Mouse (Mus musculus) lung, postnatal 0 days (tissue): ENCODE measurements at regions not wholly inside any gene's neighbourhood (a gene's known extent, or its start where the extent isn't known, plus 50 kb on each side); places are given as distances from the start of the nearest gene placed in this dataset.
A peak's percentile ranks its signal among the peaks of the same experiment; 100 is the strongest.

Experiments
- ATAC-seq: fragments of 200-750 bp; cut with Nextera tagmentation; 2 replicates; pipeline ENCODE4 v1.8.0; 2017; ENCODE audit warnings: moderate library complexity
- DNase-seq: peaks from one replicate; pipeline ENCODE4 v3.0.0-alpha.2; 2016; ENCODE audit warnings: low spot score
- H3K27ac ChIP-seq: fragments of 300-500 bp; sonication (generic); 2 replicates; pipeline ENCODE4 v1.5.1; 2014; ENCODE audit warnings: antibody characterized with exemption, mild to moderate bottlenecking, low read length, mixed read lengths
- H3K27me3 ChIP-seq: fragments of 300-500 bp; sonication (generic); replicated peaks from 2 replicates; pipeline ENCODE4 v1.6.1; 2014; ENCODE audit warnings: low read length, mixed read lengths; ENCODE audit not compliant: insufficient read depth
- H3K36me3 ChIP-seq: fragments of 300-500 bp; sonication (generic); 2 replicates; pipeline ENCODE4 v1.6.1; 2014; ENCODE audit warnings: low read length, mixed read lengths; ENCODE audit not compliant: insufficient read depth
- H3K4me1 ChIP-seq: fragments of 300-500 bp; sonication (generic); 2 replicates; pipeline ENCODE4 v1.6.1; 2014; ENCODE audit warnings: antibody characterized with exemption, low read depth, low read length, mixed read lengths; ENCODE audit not compliant: insufficient read depth
- H3K4me2 ChIP-seq: fragments of 300-500 bp; sonication (generic); replicated peaks from 2 replicates; pipeline ENCODE4 v1.6.1; 2014; ENCODE audit warnings: low read depth, mild to moderate bottlenecking, low read length, moderate library complexity, mixed read lengths
- H3K4me3 ChIP-seq: fragments of 300-500 bp; sonication (generic); 2 replicates; pipeline ENCODE4 v1.5.1; 2014; ENCODE audit warnings: low read depth, low read length
- H3K9ac ChIP-seq: fragments of 300-500 bp; sonication (generic); replicated peaks from 2 replicates; pipeline ENCODE4 v1.6.1; 2014; ENCODE audit warnings: low read depth, mild to moderate bottlenecking
- H3K9me3 ChIP-seq: fragments of 300-500 bp; sonication (generic); 2 replicates; pipeline ENCODE4 v1.6.1; 2016; ENCODE audit warnings: low read length, mixed read lengths
- CTCF ChIP-seq: IDR thresholded peaks from 2 replicates; pipeline ENCODE4 v1.5.1; 2016; ENCODE audit warnings: antibody characterized with exemption, mild to moderate bottlenecking
- EP300 ChIP-seq: IDR thresholded peaks from 2 replicates; pipeline ENCODE4 v1.6.1; 2016; ENCODE audit warnings: antibody characterized with exemption, mild to moderate bottlenecking, control low read depth
- WGBS: fragments of 180-500 bp; shearing (Covaris S2); extraction: QIAGEN DNeasy Blood & Tissue Kit; methylation state at CpG from one replicate; pipeline ENCODE4 v1.1.7; 2014; 5-methylcytosine and 5-hydroxymethylcytosine counted together

DNA sequence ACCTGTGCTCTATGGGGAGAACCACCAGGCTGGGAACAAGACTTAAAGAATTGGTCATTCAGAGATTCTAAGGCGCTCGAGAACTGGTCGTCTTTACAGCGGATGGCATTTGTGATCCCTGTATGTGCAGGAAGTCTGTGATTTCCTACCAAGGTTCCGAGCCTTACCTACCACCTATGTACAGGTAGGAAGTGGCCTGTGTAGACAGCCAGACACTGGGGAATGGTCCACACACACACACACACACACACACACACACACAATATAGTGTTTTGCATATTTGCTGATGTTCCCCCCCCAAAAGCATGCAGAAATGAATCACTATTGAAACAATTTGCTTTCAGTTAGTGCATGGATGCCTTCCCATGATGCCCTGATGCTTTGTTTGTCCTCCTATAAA, 307.1 kb upstream of the Hnrnpa3 start:
- H3K27me3 ChIP-seq, result no peaks in the 10 kb centered on the region
- no peak overlapping the region for H3K27ac ChIP-seq
- DNase-seq (no peak), ATAC-seq (no peak)
- H3K4me2 ChIP-seq, result no peak overlapping the region
- no peaks in the 10 kb centered on the region for H3K36me3 ChIP-seq
- no peak overlapping the region for H3K9ac ChIP-seq
- 93% methylated on average over 5 of the region's 5 CpGs for WGBS
- H3K4me3 ChIP-seq, result no peak overlapping the region
- no peaks in the 10 kb centered on the region for H3K4me1 ChIP-seq
- H3K9me3 ChIP-seq, result no peaks in the 10 kb centered on the region
- TF ChIP-seq EP300 (no peak), CTCF (no peak)

- Histone ChIP-seq H3K4me2 (no peak overlapping the region), H3K4me3 (no peak overlapping the region), H3K27me3 (no peaks in the 10 kb centered on the region), H3K9ac (no peak overlapping the region), H3K27ac (no peak overlapping the region), H3K9me3 (no peaks in the 10 kb centered on the region), H3K4me1 (no peaks in the 10 kb centered on the region), H3K36me3 (no peaks in the 10 kb centered on the region)
- TF ChIP-seq CTCF (no peak), EP300 (no peak)
- WGBS, result 93% methylated on average over 4 of the region's 4 CpGs
- no peak for ATAC-seq
- DNase-seq, result no peak
These were observed 306.5 kb upstream of the Hnrnpa3 start for GRCm38 (mm10) chr2:75352564-75352963.

GRCm38 (mm10) chr2:75356691-75357375, 302.2 kb upstream of the Hnrnpa3 start:
- no peak for DNase-seq
- ATAC-seq, result no peak
- Histone ChIP-seq H3K9ac (no peak overlapping the region), H3K27ac (no peak overlapping the region), H3K4me3 (no peak overlapping the region), H3K27me3 (no peaks in the 10 kb centered on the region), H3K9me3 (no peaks in the 10 kb centered on the region), H3K4me1 (no peaks in the 10 kb centered on the region), H3K36me3 (no peaks in the 10 kb centered on the region), H3K4me2 (no peak overlapping the region)
- TF ChIP-seq CTCF (no peak), EP300 (no peak)
- WGBS, result 57% methylated on average over 8 of the region's 8 CpGs

- DNase-seq (peak; percentile 31), ATAC-seq (no peak)
- no peak overlapping the region for H3K27ac ChIP-seq
- H3K27me3 ChIP-seq, result no peaks in the 10 kb centered on the region
- H3K4me1 ChIP-seq, result no peaks in the 10 kb centered on the region
- 64% methylated on average over 2 of the region's 2 CpGs for WGBS
- H3K4me2 ChIP-seq, result no peak overlapping the region
- no peak for TF ChIP-seq EP300
- TF ChIP-seq CTCF, result no peak
- H3K9me3 ChIP-seq, result no peaks in the 10 kb centered on the region
- H3K9ac ChIP-seq, result no peak overlapping the region
- no peak overlapping the region for H3K4me3 ChIP-seq
- no peaks in the 10 kb centered on the region for H3K36me3 ChIP-seq
These were observed 301.5 kb upstream of the Hnrnpa3 start for GRCm38 (mm10) chr2:75357516-75357915.

GRCm38 (mm10) chr2:75360936-75361335, 298.1 kb upstream of the Hnrnpa3 start:
- no peak overlapping the region for H3K4me3 ChIP-seq
- no peaks in the 10 kb centered on the region for H3K36me3 ChIP-seq
- H3K9ac ChIP-seq, result no peak overlapping the region
- TF ChIP-seq EP300, result no peak
- TF ChIP-seq CTCF, result no peak
- WGBS, result 68% methylated on average over 3 of the region's 3 CpGs
- DNase-seq (no peak), ATAC-seq (no peak)
- no peaks in the 10 kb centered on the region for H3K27me3 ChIP-seq
- H3K4me1 ChIP-seq, result no peaks in the 10 kb centered on the region
- no peaks in the 10 kb centered on the region for H3K9me3 ChIP-seq
- no peak overlapping the region for H3K4me2 ChIP-seq
- H3K27ac ChIP-seq, result no peak overlapping the region

DNA sequence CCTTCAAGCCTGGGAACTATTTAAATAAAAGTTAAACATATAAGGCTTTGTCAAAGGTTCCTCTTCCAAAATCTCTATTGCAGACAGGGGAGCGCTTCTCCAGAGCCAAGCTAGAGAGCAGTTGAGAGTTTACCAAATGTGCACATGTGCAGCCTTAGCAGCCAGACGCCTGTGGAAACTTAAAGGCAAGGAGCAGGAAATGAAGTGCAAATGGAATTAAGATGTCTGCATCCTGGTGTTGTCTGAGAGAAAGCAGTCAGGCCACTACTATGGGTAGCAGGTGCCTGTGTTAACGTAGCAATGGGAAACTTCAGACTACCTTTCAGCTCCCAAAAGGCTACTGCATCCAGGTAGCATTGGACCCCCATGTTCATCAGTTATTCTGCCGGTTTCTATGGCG, 282.4 kb upstream of the Hnrnpa3 start:
- Histone ChIP-seq H3K4me3 (no peak overlapping the region), H3K27ac (no peak overlapping the region), H3K9me3 (no peaks in the 10 kb centered on the region), H3K27me3 (no peaks in the 10 kb centered on the region), H3K4me2 (no peak overlapping the region), H3K9ac (no peak overlapping the region), H3K36me3 (no peaks in the 10 kb centered on the region), H3K4me1 (no peaks in the 10 kb centered on the region)
- DNase-seq (no peak), ATAC-seq (no peak)
- WGBS, result 68% methylated on average over 5 of the region's 5 CpGs
- TF ChIP-seq EP300 (no peak), CTCF (no peak)
